Mouse (Mus musculus) embryonic stem cell, embryonic (primary cell): ENCODE measurements around the gene Esrrg.

Source experiments
- CTCF ChIA-PET, 4 experiments: fragments of 300-600 bp in 2 of 4; fragments of 350-600 bp in 2 of 4; sonication (Branson Sonifier 250); formaldehyde crosslinking; loops; one replicate each; lab custom pipeline; 2022; ENCODE audit warnings: inconsistent platforms in 2 of 4; lab: Charles Lee
- POLR2A ChIA-PET, 4 experiments: fragments of 300-600 bp in 2 of 4; fragments of 350-600 bp in 2 of 4; sonication (Branson Sonifier 250); formaldehyde crosslinking; loops; one replicate each; lab custom pipeline; 2022; ENCODE audit warnings: antibody characterized with exemption in 4 of 4, inconsistent platforms in 1 of 4; lab: Charles Lee

The Esrrg gene

DNA sequence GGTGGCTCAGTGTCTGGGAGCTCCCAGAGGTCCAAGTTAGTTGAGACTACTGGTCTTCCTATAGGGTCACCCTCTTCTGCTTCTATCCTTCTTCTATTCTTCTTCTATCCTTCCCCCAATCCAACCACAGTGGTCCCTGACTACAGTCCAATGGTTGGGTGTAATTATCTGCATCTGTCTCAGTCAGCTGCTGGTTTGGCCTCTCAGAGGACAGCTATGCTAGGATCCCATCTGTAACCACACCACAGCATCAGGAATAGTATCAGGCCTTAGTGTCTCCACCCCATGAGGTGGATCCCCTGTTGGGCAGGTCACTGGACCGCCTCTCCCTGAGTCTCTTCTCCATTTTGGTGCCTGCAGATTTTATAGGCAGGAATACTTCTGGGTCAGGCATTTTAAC is 600.4 kb downstream of the Esrrg start:
- ChIA-PET POLR2A (no interaction called here), CTCF (no interaction called here)

DNA sequence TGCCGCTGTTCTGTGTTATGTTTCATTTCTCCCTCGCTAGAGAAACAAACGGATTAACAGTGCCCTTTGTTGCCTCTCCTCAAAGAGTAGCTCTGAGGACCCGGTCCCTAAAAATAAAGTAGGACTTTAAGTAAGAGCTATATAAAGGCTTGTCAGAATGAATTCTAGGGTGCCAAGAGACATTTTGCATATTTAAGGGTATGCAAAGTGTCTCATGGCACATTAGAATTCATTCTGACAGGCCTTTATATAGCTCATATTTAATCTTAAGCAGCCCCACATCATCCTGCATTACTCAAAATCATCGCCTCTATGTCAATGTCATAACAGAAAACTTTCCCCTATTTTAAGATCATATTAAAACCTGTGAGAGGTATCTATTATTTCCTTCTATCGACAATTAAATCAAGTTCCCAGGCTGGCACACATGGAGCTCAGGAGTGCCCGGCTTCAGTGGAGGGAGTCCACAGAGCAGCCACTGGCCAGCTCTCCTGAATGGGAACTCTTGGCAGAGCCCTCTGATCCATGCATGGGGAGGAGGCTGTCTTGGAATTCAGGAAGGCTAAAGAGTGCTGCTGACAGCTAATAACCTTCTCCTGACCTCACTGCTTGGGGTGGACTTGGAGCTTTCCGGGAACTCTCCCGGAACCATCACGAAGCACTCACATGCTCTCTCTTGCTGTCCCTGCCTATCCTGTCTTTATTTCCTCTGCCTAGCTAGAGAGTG is 606.5 kb downstream of the Esrrg start:
- CTCF ChIA-PET, result no interaction called here
- POLR2A ChIA-PET, result interaction anchor here in 1 of 4 experiments (0.7 kb wide), 1 partner anchor 145 kb away, joined by 5 read pairs; no protein-coding TSS in a partner anchor

DNA sequence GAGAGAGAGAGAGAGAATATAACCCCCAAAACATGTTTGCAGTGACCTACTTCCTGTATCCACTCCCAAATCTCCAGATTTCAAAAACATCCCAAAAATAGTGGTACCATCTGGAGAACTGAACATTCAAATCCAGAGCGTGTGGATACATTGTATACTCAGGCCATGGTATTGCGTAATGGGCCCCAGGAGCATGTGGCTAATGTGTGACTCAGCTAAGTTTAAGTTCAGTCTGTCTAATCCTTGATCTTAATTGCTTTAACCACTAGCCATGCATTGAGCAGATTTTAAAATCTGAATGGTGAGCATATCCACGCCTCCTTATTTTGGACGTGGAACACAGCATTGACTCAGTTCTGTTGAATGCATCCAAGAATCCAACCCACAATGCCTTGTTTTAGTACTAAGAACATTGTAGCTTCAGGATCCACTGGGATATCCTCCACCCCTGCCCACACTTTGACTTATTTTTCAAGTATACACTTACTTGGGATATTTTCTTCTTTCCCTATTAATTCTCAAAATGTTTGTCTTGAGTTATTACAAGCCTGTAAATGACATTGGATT is 612.7 kb downstream of the Esrrg start:
- ChIA-PET CTCF (interaction anchor here in 1 of 4 experiments (0.8 kb wide), 1 partner anchor 770 kb away, joined by 3 read pairs; no protein-coding TSS in a partner anchor), POLR2A (no interaction called here)

DNA sequence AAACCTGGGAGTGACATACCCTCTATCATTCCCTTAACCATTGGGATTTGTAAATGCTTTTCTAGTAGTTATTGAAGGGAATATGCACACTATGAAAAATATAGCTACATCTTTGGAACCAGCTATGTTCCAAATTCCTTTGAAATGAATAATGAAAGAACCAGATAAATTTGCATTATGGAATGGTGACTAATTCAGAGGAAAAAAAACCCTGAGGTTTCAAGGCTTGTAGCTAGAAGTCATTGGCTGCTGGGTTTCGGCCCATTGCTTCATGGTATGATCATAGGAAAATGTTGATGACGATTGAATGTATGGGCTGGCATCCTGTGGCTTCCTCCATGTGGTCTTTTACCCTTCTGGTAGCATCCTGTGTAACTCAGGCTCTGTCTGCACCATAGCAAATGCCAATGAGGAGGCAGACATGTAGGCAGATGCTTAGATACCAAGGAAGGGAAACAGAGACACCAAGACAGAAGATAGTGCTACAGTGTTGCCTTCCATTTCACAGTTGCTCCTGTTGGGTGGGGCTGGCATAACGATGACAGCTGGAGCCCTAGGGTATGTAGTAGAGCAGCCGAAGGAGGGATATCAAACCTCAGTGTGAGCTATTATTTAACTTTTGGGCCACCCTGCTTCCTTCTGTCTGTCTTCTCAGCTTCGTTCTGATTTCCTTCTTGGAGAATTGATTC is 624.6 kb downstream of the Esrrg start:
- ChIA-PET POLR2A (no interaction called here), CTCF (no interaction called here)

DNA sequence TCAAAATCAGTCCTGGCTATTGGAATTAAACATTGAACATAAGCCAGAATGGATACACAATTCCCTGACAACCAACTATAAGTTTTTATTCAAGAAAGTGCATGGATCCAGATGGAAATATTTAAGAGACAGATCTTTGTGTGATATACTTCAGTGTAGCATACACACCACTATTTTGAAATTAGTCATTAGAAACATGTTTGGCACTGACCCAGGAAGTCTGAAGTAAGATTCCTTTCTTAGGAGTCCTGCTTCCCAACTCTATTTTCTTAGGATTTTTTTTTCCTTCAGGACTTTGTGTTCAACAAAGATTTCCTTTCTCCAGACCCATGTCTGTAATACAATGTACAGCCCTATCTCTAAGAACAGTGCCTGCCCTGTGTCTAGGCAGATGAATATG is 630.0 kb downstream of the Esrrg start:
- POLR2A ChIA-PET, result no interaction called here

DNA sequence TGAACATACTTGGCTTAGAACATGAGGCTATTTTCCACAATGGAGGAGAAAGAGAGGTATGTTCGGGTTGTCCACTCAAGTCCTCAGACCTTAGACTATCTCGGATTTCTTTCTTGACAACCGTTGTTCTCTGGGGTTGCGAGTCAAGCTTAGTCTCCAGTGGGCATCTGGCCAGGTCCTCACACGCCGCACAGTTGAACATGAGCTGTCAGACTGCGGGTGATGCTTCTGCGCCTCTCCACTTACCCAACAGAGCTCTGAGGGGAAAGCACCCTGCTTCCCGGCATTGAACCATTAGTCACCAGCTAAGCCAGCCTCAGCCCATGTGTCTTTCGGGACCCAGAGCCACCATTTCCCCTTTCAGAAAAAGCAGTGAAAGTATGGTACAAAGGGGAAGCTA is 633.2 kb downstream of the Esrrg start:
- POLR2A ChIA-PET, result no interaction called here
- CTCF ChIA-PET, result interaction anchor here in 1 of 4 experiments (0.7 kb wide), 1 partner anchor 547 kb away, joined by 3 read pairs; no protein-coding TSS in a partner anchor

More for the DNA sequence above, 630.0 kb downstream of the Esrrg start:
- CTCF ChIA-PET, result no interaction called here

DNA sequence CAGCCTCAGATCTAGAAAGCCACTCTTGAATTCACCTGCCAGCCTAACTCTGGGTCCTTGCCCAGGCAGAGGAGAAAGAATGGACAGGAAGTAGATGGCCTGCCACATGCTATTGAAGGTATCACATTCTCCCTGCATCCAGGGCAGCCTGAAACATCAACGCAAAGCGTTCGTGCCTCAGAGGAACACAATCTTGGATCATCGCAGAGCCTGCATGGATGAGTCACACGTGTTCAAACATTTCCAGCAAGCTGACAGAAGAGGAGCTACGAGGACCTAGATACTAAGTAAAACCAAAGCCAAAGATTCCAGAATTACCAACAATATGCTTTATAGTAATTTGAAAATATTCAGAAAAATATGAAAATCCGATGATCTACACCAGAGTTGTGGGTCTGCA is 648.9 kb downstream of the Esrrg start:
- ChIA-PET POLR2A (no interaction called here), CTCF (no interaction called here)

DNA sequence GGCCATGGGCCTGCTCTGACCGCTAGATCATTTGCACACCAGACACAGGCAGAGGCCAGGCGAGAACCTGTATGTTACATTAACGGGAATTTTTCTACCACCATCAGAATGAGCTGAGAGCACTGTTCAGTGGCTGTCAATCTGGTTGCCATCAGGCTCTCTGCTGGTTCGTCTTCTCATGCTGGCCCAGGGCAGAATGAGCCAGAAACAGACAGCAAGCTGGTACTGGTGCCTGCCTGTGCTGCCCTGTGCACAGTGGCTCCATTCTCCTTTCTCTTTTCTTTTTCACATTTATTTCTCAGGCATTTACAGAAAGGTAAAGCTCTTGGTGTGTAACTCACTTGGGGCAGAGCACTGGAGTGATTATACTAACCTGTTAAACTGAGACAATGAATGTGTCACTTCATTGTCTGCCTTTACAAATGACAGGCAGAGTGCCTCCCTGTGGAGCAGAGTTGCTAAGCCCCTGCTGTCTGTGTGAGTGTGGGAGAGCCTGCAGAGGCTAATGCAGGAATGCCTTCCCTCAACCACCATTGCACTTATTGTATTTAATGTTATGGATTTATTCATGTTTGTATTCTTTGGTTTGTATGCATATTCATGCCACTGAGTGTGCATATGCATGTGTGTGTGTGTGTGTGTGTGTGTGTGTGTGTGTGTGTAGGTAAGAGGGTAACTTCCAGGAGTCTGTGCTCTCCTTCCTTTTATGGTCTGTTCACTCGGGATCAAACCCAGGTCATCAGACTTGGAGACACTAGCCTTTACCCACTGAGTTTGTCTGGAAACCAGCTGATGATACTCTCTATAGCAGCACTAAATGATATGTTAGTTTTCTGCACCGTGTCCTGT is 651.9 kb downstream of the Esrrg start:
- POLR2A ChIA-PET, result no interaction called here
- CTCF ChIA-PET, result no interaction called here

DNA sequence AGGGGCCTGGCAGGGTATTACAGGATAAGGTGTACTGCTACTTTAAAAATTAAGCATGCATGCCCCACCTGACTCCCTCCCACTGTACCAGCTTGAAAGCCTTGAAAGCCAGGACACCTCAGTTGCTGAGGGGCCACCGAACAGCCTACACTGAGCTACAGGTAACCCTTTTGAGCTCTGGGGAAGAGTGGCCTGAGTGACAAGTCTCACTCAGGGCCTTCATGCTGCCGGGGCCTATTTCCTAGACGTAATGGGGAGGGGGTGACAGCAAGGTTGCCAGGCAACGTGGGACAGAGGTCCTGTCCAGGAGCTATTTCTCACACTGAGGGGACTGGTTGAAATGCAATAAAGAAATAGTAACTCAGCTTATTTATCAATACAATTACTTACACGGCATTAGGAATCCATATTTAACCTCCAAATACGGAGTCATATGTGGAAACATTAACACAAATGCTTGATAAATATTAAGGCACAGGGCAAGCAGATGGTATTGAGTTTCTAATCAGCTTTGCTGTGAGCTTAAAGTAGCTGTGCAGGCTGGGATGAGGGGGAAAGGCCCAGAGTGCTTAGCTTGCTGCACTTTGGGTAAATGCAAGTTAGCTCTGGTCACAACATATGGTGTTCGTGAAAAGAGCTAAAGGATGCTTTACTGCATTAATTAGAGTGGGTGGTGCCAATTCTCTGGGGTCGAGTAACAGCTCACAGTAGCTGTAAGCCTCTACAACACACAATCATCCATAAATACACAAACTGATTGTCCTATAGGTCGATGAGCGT is 653.5 kb downstream of the Esrrg start, which contains the start of gene Ush2a:
Gene Ush2a (plus strand): TSS at position 121 of the 780 bp plus-strand sequence.
- CTCF ChIA-PET, result interaction anchor here in 1 of 4 experiments (0.6 kb wide), 1 partner anchor 1037 kb away, joined by 3 read pairs; no protein-coding TSS in a partner anchor
- POLR2A ChIA-PET, result no interaction called here
